Mouse (Mus musculus): ENCODE measurements around the gene Trak1. TPM values are rescaled to one million over a fixed set of nuclear protein-coding genes. Genes with fewer than 3 reads are reported as not detected.

The Trak1 gene
- polyA plus RNA-seq, 1 experiment from 2014 or later, result 60.6 TPM

- Histone ChIP-seq H3K36me3 (ENCODE audit: control insufficient read depth, insufficient read depth, low read length) (no peaks in the 10 kb centered on the region), H3K4me1 (ENCODE audit: control insufficient read depth, insufficient read depth, low read length) (peaks cover 35% of the 10 kb centered on the region), H3K4me3 (ENCODE audit: low read depth, low read length) (no peak overlapping the region), H3K9me3 (replicated peaks; ENCODE audit: control insufficient read depth, low read length, poor library complexity, severe bottlenecking) (no peaks in the 10 kb centered on the region), H3K27ac (ENCODE audit: low read length) (no peak overlapping the region), H3K4me2 (ENCODE audit: low read length) (peak overlapping the region; percentile 10; the same call in 1 of the 2 replicates), H3K9ac (ENCODE audit: low read depth, low read length) (no peak overlapping the region), H3K27me3 (ENCODE audit: control insufficient read depth, insufficient read depth, low read depth, low read length) (no peaks in the 10 kb centered on the region)
- WGBS, result 80% methylated on average over 22 of the region's 22 CpGs
- no peak for ATAC-seq
Measured at GRCm38 (mm10) chr9:121301041-121301920, 4.0 kb downstream of the Trak1 start.

GRCm38 (mm10) chr9:121302543-121302942 lies 5.2 kb downstream of the Trak1 start:
- Histone ChIP-seq H3K27ac (ENCODE audit: low read length) (no peak overlapping the region), H3K27me3 (ENCODE audit: control insufficient read depth, insufficient read depth, low read depth, low read length) (no peaks in the 10 kb centered on the region), H3K4me2 (ENCODE audit: low read length) (no peak overlapping the region), H3K9me3 (replicated peaks; ENCODE audit: control insufficient read depth, low read length, poor library complexity, severe bottlenecking) (no peaks in the 10 kb centered on the region), H3K36me3 (ENCODE audit: control insufficient read depth, insufficient read depth, low read length) (no peaks in the 10 kb centered on the region), H3K4me1 (ENCODE audit: control insufficient read depth, insufficient read depth, low read length) (peaks cover 35% of the 10 kb centered on the region), H3K4me3 (ENCODE audit: low read depth, low read length) (no peak overlapping the region), H3K9ac (ENCODE audit: low read depth, low read length) (no peak overlapping the region)
- WGBS, result 86% methylated on average over 7 of the region's 8 CpGs
- ATAC-seq, result no peak

- no peak overlapping the region for H3K27ac ChIP-seq (ENCODE audit: low read length)
- WGBS, result 45% methylated on average over 6 of the region's 6 CpGs
Measured at GRCm38 (mm10) chr9:121303086-121303485, 5.8 kb downstream of the Trak1 start.

GRCm38 (mm10) chr9:121303748-121304147 lies 6.4 kb downstream of the Trak1 start:
- Histone ChIP-seq H3K9ac (ENCODE audit: low read depth, low read length) (0 out of 2 replicates have a peak overlapping the region, but pooled peaks have one; percentile 35), H3K4me2 (ENCODE audit: low read length) (peak overlapping the region; percentile 31), H3K9me3 (replicated peaks; ENCODE audit: control insufficient read depth, low read length, poor library complexity, severe bottlenecking) (no peaks in the 10 kb centered on the region), H3K36me3 (ENCODE audit: control insufficient read depth, insufficient read depth, low read length) (no peaks in the 10 kb centered on the region), H3K27ac (ENCODE audit: low read length) (no peak overlapping the region), H3K27me3 (ENCODE audit: control insufficient read depth, insufficient read depth, low read depth, low read length) (no peaks in the 10 kb centered on the region), H3K4me1 (ENCODE audit: control insufficient read depth, insufficient read depth, low read length) (peaks cover 28% of the 10 kb centered on the region), H3K4me3 (ENCODE audit: low read depth, low read length) (no peak overlapping the region)
- peak; percentile 27; the same call in 1 of the 2 replicates for ATAC-seq
- WGBS, result 16% methylated on average over 9 of the region's 9 CpGs

More at GRCm38 (mm10) chr9:121303086-121303485, 5.8 kb downstream of the Trak1 start:
- Histone ChIP-seq H3K4me1 (ENCODE audit: control insufficient read depth, insufficient read depth, low read length) (peaks cover 35% of the 10 kb centered on the region), H3K36me3 (ENCODE audit: control insufficient read depth, insufficient read depth, low read length) (no peaks in the 10 kb centered on the region), H3K9me3 (replicated peaks; ENCODE audit: control insufficient read depth, low read length, poor library complexity, severe bottlenecking) (no peaks in the 10 kb centered on the region), H3K9ac (ENCODE audit: low read depth, low read length) (no peak overlapping the region), H3K4me2 (ENCODE audit: low read length) (peak overlapping the region; percentile 31; the same call in 1 of the 2 replicates), H3K4me3 (ENCODE audit: low read depth, low read length) (no peak overlapping the region), H3K27me3 (ENCODE audit: control insufficient read depth, insufficient read depth, low read depth, low read length) (no peaks in the 10 kb centered on the region)
- no peak for ATAC-seq

GRCm38 (mm10) chr9:121304520-121304919 lies 7.2 kb downstream of the Trak1 start:
- Histone ChIP-seq H3K4me1 (ENCODE audit: control insufficient read depth, insufficient read depth, low read length) (peaks cover 20% of the 10 kb centered on the region), H3K27me3 (ENCODE audit: control insufficient read depth, insufficient read depth, low read depth, low read length) (no peaks in the 10 kb centered on the region), H3K4me3 (ENCODE audit: low read depth, low read length) (no peak overlapping the region), H3K4me2 (ENCODE audit: low read length) (no peak overlapping the region), H3K9ac (ENCODE audit: low read depth, low read length) (no peak overlapping the region), H3K27ac (ENCODE audit: low read length) (no peak overlapping the region), H3K9me3 (replicated peaks; ENCODE audit: control insufficient read depth, low read length, poor library complexity, severe bottlenecking) (no peaks in the 10 kb centered on the region), H3K36me3 (ENCODE audit: control insufficient read depth, insufficient read depth, low read length) (no peaks in the 10 kb centered on the region)
- no peak for ATAC-seq
- WGBS, result 41% methylated on average over 10 of the region's 10 CpGs

GRCm38 (mm10) chr9:121305456-121305855 lies 8.2 kb downstream of the Trak1 start:
- Histone ChIP-seq H3K36me3 (ENCODE audit: control insufficient read depth, insufficient read depth, low read length) (no peaks in the 10 kb centered on the region), H3K27me3 (ENCODE audit: control insufficient read depth, insufficient read depth, low read depth, low read length) (no peaks in the 10 kb centered on the region), H3K9ac (ENCODE audit: low read depth, low read length) (no peak overlapping the region), H3K4me3 (ENCODE audit: low read depth, low read length) (no peak overlapping the region), H3K9me3 (replicated peaks; ENCODE audit: control insufficient read depth, low read length, poor library complexity, severe bottlenecking) (no peaks in the 10 kb centered on the region), H3K4me1 (ENCODE audit: control insufficient read depth, insufficient read depth, low read length) (peaks cover 12% of the 10 kb centered on the region), H3K4me2 (ENCODE audit: low read length) (no peak overlapping the region), H3K27ac (ENCODE audit: low read length) (no peak overlapping the region)
- WGBS, result 95% methylated on average over 4 of the region's 4 CpGs
- no peak for ATAC-seq

- 28% methylated on average over 4 of the region's 4 CpGs for WGBS
- Histone ChIP-seq H3K4me3 (ENCODE audit: low read depth, low read length) (no peak overlapping the region), H3K27ac (ENCODE audit: low read length) (0 out of 2 replicates have a peak overlapping the region, but pooled peaks have one; percentile 15), H3K4me2 (ENCODE audit: low read length) (no peak overlapping the region), H3K4me1 (ENCODE audit: control insufficient read depth, insufficient read depth, low read length) (peaks cover 25% of the 10 kb centered on the region), H3K9me3 (replicated peaks; ENCODE audit: control insufficient read depth, low read length, poor library complexity, severe bottlenecking) (no peaks in the 10 kb centered on the region), H3K9ac (ENCODE audit: low read depth, low read length) (no peak overlapping the region), H3K27me3 (ENCODE audit: control insufficient read depth, insufficient read depth, low read depth, low read length) (no peaks in the 10 kb centered on the region), H3K36me3 (ENCODE audit: control insufficient read depth, insufficient read depth, low read length) (no peaks in the 10 kb centered on the region)
- ATAC-seq, result no peak
Measured at GRCm38 (mm10) chr9:121309287-121309686, 12.0 kb downstream of the Trak1 start.

- Histone ChIP-seq H3K27me3 (ENCODE audit: control insufficient read depth, insufficient read depth, low read depth, low read length) (no peaks in the 10 kb centered on the region), H3K4me3 (ENCODE audit: low read depth, low read length) (no peak overlapping the region), H3K9me3 (replicated peaks; ENCODE audit: control insufficient read depth, low read length, poor library complexity, severe bottlenecking) (no peaks in the 10 kb centered on the region), H3K9ac (ENCODE audit: low read depth, low read length) (no peak overlapping the region), H3K36me3 (ENCODE audit: control insufficient read depth, insufficient read depth, low read length) (no peaks in the 10 kb centered on the region), H3K27ac (ENCODE audit: low read length) (no peak overlapping the region), H3K4me1 (ENCODE audit: control insufficient read depth, insufficient read depth, low read length) (peaks cover 29% of the 10 kb centered on the region), H3K4me2 (ENCODE audit: low read length) (no peak overlapping the region)
- 66% methylated on average over 7 of the region's 7 CpGs for WGBS
- no peak for ATAC-seq
Measured at GRCm38 (mm10) chr9:121310501-121310900, 13.2 kb downstream of the Trak1 start.

- no peak overlapping the region for H3K4me3 ChIP-seq (ENCODE audit: low read depth, low read length)
- peaks cover 35% of the 10 kb centered on the region for H3K4me1 ChIP-seq (ENCODE audit: control insufficient read depth, insufficient read depth, low read length)
- H3K36me3 ChIP-seq (ENCODE audit: control insufficient read depth, insufficient read depth, low read length), result no peaks in the 10 kb centered on the region
- no peak overlapping the region for H3K9ac ChIP-seq (ENCODE audit: low read depth, low read length)
- H3K27ac ChIP-seq (ENCODE audit: low read length), result peak overlapping the region; percentile 3; the same call in 1 of the 2 replicates
- no peaks in the 10 kb centered on the region for H3K9me3 ChIP-seq (replicated peaks; ENCODE audit: control insufficient read depth, low read length, poor library complexity, severe bottlenecking)
- H3K27me3 ChIP-seq (ENCODE audit: control insufficient read depth, insufficient read depth, low read depth, low read length), result no peaks in the 10 kb centered on the region
- ATAC-seq, result no peak
- no peak overlapping the region for H3K4me2 ChIP-seq (ENCODE audit: low read length)
- WGBS, result 72% methylated on average over 6 of the region's 6 CpGs
Measured at GRCm38 (mm10) chr9:121311846-121312236, 14.5 kb downstream of the Trak1 start.

Data from midbrain, embryonic 16.5 days (tissue).